Mouse (Mus musculus) inflammation-experienced regulatory T-cells, adult 6 months (primary cell): Measurements from ENCODE around the gene Btbd35f25. TPM values are rescaled to one million over a fixed set of nuclear protein-coding genes. Genes with fewer than 3 reads are reported as not detected.
"Not testable (repeated sequence)": the region's sequence is repeated elsewhere in the genome, so short reads cannot be mapped to it uniquely, and the experiment has no call there.

ENCODE experiments used
- ATAC-seq: one replicate; pipeline ENCODE4 v1.8.0; 2017
- polyA plus RNA-seq, 3 experiments: library from polyadenylated mRNA; unstranded; fragments of 100-300 nt; shearing (Covaris generic); gene quantifications; one replicate each; pipeline ENCODE4 v1.2.1; 2017

Btbd35f25 gene
- not detected for polyA plus RNA-seq

GRCm38 (mm10) chrX:31717056-31717455, at the start of gene Btbd35f25:
TSS of gene Btbd35f25 (minus strand) at chrX:31717156.
- not testable (repeated sequence) for ATAC-seq

- ATAC-seq, result no peak
These were observed 49.3 kb upstream of the Btbd35f25 start for GRCm38 (mm10) chrX:31766255-31766654.

DNA sequence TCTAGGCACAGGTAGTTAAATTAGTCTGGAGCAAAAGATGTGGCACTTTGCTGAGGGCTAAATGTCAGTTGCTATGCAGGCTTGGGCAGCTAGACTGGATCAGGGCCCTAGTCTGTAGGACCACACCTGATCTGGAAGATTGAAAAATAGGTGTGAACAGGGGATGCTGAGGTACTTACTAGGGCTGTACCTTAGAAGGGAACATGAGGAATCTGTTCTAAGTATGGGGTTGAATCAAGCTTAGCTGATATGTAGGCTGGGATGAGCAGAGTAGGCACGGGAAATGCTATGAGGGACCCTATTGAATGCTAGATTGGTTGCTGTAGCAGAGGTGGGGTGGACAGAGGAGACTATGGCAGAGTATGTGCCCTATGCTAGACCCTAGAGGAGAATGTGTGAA, 47.0 kb upstream of the Btbd35f25 start:
- no peak for ATAC-seq

DNA sequence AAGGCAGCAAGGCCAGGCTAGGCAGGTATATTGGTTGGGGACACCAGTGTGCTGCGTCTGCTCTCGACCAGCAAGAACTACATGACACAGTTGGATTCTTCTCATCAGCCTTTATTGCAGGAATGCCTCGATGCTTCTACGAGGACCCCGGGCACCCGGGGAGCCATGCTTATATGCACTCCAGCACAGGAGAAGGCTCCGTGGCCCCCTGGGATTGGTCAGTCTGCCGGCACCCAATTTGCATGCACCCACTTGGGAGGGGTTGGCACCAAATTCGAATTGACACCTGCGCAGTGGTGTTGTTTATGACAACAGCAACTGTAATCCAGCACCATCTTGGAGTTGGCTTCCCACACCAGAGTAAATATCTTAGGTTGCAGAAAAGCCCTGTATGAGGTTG, 28.1 kb upstream of the Btbd35f25 start:
- ATAC-seq, result no peak

DNA sequence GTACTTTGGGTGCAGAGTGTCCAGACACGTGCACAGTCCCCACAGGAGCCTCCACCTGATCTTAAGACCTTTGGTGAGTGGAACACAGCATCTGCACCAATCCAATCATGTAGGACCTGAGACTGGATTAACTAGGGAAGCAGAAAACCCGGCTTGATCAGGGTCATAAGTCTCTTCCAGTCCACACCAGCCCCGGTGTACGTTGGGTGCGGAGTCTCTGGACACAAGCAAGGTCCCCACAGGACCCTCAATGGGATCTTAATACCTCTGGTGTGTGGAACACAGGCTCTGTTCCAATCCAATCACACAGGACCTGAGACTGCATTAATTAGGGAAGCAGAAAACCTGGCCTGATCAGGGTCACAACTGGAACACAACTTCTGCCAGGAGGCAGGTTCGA, 20.0 kb upstream of the Btbd35f25 start:
- ATAC-seq, result no peak

Other genes with a start within 250 kb of the Btbd35f25 start
- gene Gm21883, start 142.9 kb downstream of the Btbd35f25 start, polyA plus RNA-seq, result not detected
- not detected for gene Spin2e, start 98.2 kb downstream of the Btbd35f25 start, polyA plus RNA-seq
- gene Gm21637, start 244.9 kb upstream of the Btbd35f25 start, polyA plus RNA-seq, result not detected